Mouse (Mus musculus): ENCODE measurements around the gene Nin.

GRCm38 (mm10) chr12:70134627-70135235 is 21.2 kb upstream of the Nin start:
- TF ChIP-seq CTCF (IDR thresholded peaks at IDR 0.05; ENCODE audit: extremely low read depth, insufficient read depth, insufficient read length, insufficient replicate concordance) (no peak), POLR2A (IDR thresholded peaks at IDR 0.05; ENCODE audit: low read depth, low read length) (no peak)

Data from spleen, adult 2 months (tissue).